Mouse (Mus musculus): Measurements from ENCODE around the gene Cox7a2.

DNA sequence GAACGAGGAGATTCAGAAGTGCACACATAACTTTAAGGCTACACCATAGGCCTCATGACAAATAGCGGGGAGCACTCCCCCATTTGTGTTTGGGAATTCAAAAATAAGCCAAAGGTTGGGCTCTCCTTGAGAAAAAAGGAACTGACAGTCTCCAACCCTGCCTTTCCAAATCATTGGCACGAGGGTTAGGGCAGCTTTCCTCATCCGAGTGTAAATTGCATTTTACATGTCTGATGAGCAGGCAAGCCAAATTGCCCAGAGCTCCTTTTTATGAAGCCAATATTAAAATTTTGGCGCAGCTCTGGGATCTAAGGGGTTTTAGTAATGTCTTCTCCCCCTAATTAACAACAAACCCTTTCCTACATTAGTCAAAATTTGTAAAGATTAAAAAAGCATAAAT is 43.2 kb downstream of the Cox7a2 start:
- TF ChIP-seq CTCF (IDR thresholded peaks at IDR 0.05; ENCODE audit: low read depth, low read length) (no peak), POLR2A (IDR thresholded peaks at IDR 0.05; ENCODE audit: extremely low read depth, insufficient read depth, low read length) (no peak)
